8 mouse cellular contexts compared by ENCODE assay signal in genomic region chr8:70553740-70554139, GRCm38 (mm10). TPM values are rescaled to one million over a fixed set of nuclear protein-coding genes. Genes with fewer than 3 reads are reported as not detected.
DNase-seq lines count a peak whose midpoint lies in the region; ATAC-seq and TF ChIP-seq lines count a peak whose summit lies in the region.

No protein-coding gene starts in this region.

- 0 out of 2 replicates have a peak overlapping the region, but pooled peaks have one; percentile 16 for H3K27ac ChIP-seq in hindbrain, embryonic 15.5 days (replicated peaks)
- no peak overlapping the region for H3K27ac ChIP-seq in hindbrain, embryonic 11.5 days (ENCODE audit: low read depth, low read length)
- peak overlapping the region; percentile 66 for H3K27ac ChIP-seq in heart, embryonic 16.5 days (ENCODE audit: low read length)
- peak overlapping the region; percentile 22; the same call in 1 of the 2 replicates for H3K27ac ChIP-seq in lung, postnatal 0 days (ENCODE audit: low read length)
- H3K27ac ChIP-seq in limb, embryonic 10.5 days, result no peak overlapping the region

- no peak overlapping the region for H3K4me2 ChIP-seq in hindbrain, embryonic 15.5 days
- no peak overlapping the region for H3K4me2 ChIP-seq in hindbrain, embryonic 11.5 days (replicated peaks; ENCODE audit: low read depth, low read length)
- H3K4me2 ChIP-seq in heart, embryonic 16.5 days (ENCODE audit: low read depth, low read length), result no peak overlapping the region
- no peak overlapping the region for H3K4me2 ChIP-seq in lung, postnatal 0 days (replicated peaks; ENCODE audit: low read depth, low read length)

- H3K4me3 ChIP-seq in hindbrain, embryonic 15.5 days, result no peak overlapping the region
- H3K4me3 ChIP-seq in hindbrain, embryonic 11.5 days (ENCODE audit: low read depth, low read length), result no peak overlapping the region
- H3K4me3 ChIP-seq in heart, embryonic 16.5 days (ENCODE audit: low read length), result no peak overlapping the region
- no peak overlapping the region for H3K4me3 ChIP-seq in lung, postnatal 0 days (ENCODE audit: low read depth, low read length)
- no peak overlapping the region for H3K4me3 ChIP-seq in limb, embryonic 10.5 days

- no peaks in the 10 kb centered on the region for H3K9me3 ChIP-seq in hindbrain, embryonic 15.5 days
- H3K9me3 ChIP-seq in hindbrain, embryonic 11.5 days (ENCODE audit: control insufficient read depth, low read length), result no peaks in the 10 kb centered on the region
- H3K9me3 ChIP-seq in heart, embryonic 16.5 days (replicated peaks; ENCODE audit: control insufficient read depth, low read length), result no peaks in the 10 kb centered on the region
- no peaks in the 10 kb centered on the region for H3K9me3 ChIP-seq in lung, postnatal 0 days (ENCODE audit: low read length)
- no peaks in the 10 kb centered on the region for H3K9me3 ChIP-seq in limb, embryonic 10.5 days (replicated peaks)

- TF ChIP-seq EP300 in lung, postnatal 0 days (IDR thresholded peaks at IDR 0.05), result no peak

- DNase-seq in hindbrain, embryonic 11.5 days (ENCODE audit: low spot score), result no peak
- DNase-seq in MN1 (ENCODE audit: low spot score), result peak; percentile 82
- DNase-seq in cerebellum, adult 9-10 months, result peak; percentile 88
- peak; percentile 38 for DNase-seq in lung, postnatal 0 days (ENCODE audit: low spot score)
- no peak for DNase-seq in limb, embryonic 10.5 days (ENCODE audit: low spot score)

- H3K27me3 ChIP-seq in hindbrain, embryonic 15.5 days, result no peaks in the 10 kb centered on the region
- H3K27me3 ChIP-seq in hindbrain, embryonic 11.5 days (ENCODE audit: control insufficient read depth, insufficient read depth, low read length), result no peaks in the 10 kb centered on the region
- H3K27me3 ChIP-seq in heart, embryonic 16.5 days (ENCODE audit: control insufficient read depth, insufficient read depth, low read length), result no peaks in the 10 kb centered on the region
- H3K27me3 ChIP-seq in lung, postnatal 0 days (replicated peaks; ENCODE audit: insufficient read depth, low read length), result no peaks in the 10 kb centered on the region
- no peaks in the 10 kb centered on the region for H3K27me3 ChIP-seq in limb, embryonic 10.5 days (ENCODE audit: low read depth, poor library complexity, severe bottlenecking)

- H3K4me1 ChIP-seq in hindbrain, embryonic 15.5 days (replicated peaks), result peaks cover 26% of the 10 kb centered on the region
- no peaks in the 10 kb centered on the region for H3K4me1 ChIP-seq in hindbrain, embryonic 11.5 days (replicated peaks; ENCODE audit: control insufficient read depth, insufficient read depth, low read length)
- H3K4me1 ChIP-seq in heart, embryonic 16.5 days (ENCODE audit: control insufficient read depth, insufficient read depth, low read length), result peaks cover 59% of the 10 kb centered on the region
- H3K4me1 ChIP-seq in lung, postnatal 0 days (ENCODE audit: insufficient read depth, low read depth, low read length), result peaks cover 32% of the 10 kb centered on the region
- peaks cover 6% of the 10 kb centered on the region; the same call in 1 of the 2 replicates for H3K4me1 ChIP-seq in limb, embryonic 10.5 days

- no peak for TF ChIP-seq CTCF in lung, postnatal 0 days (IDR thresholded peaks at IDR 0.05)

- no peak overlapping the region for H3K9ac ChIP-seq in hindbrain, embryonic 15.5 days
- no peak overlapping the region for H3K9ac ChIP-seq in hindbrain, embryonic 11.5 days (ENCODE audit: low read depth, low read length)
- H3K9ac ChIP-seq in heart, embryonic 16.5 days (ENCODE audit: low read length), result no peak overlapping the region
- H3K9ac ChIP-seq in lung, postnatal 0 days (replicated peaks; ENCODE audit: low read depth), result no peak overlapping the region

- ATAC-seq in hindbrain, embryonic 15.5 days (ENCODE audit: low FRiP score, low read depth), result no peak
- no peak for ATAC-seq in hindbrain, embryonic 11.5 days (ENCODE audit: low FRiP score)
- 0 out of 2 replicates have a peak, but pooled peaks have one; percentile 25 for ATAC-seq in heart, embryonic 16.5 days (replicated peaks; ENCODE audit: extremely low read depth, insufficient read depth, low FRiP score)
- ATAC-seq in lung, postnatal 0 days, result peak; percentile 13; the same call in 1 of the 2 replicates
- ATAC-seq in erythroid progenitor cell, adult 5-6 weeks (replicated peaks; ENCODE audit: low FRiP score, poor library complexity, severe bottlenecking), result no peak

- H3K36me3 ChIP-seq in hindbrain, embryonic 15.5 days, result no peaks in the 10 kb centered on the region
- H3K36me3 ChIP-seq in hindbrain, embryonic 11.5 days (ENCODE audit: control insufficient read depth, insufficient read depth, low read length), result no peaks in the 10 kb centered on the region
- H3K36me3 ChIP-seq in heart, embryonic 16.5 days (ENCODE audit: control insufficient read depth, insufficient read depth), result no peaks in the 10 kb centered on the region
- H3K36me3 ChIP-seq in lung, postnatal 0 days (ENCODE audit: insufficient read depth, low read length), result no peaks in the 10 kb centered on the region
- 0 out of 2 replicates have a peak, but pooled peaks cover 3% of the 10 kb centered on the region for H3K36me3 ChIP-seq in limb, embryonic 10.5 days

RNA-seq across cellular contexts. Expression of gene Ell, which starts 14.5 kb away (rescaled TPM):
- 15.1 and 20.9 TPM in 2 replicates for polyA plus RNA-seq in hindbrain, embryonic 15.5 days (2015; fragmentation: Nextera tagmentation; extraction: Ambion mirVana)
- polyA plus RNA-seq in hindbrain, embryonic 11.5 days (2014; fragmentation: Nextera tagmentation; extraction: Ambion mirVana), result 15.4 and 16.5 TPM in 2 replicates
- 14.0 and 15.4 TPM in 2 replicates for polyA plus RNA-seq in heart, embryonic 16.5 days (2015; fragmentation: Nextera tagmentation; extraction: Ambion mirVana)
- 11.8 and 13.0 TPM in 2 replicates for polyA plus RNA-seq in lung, postnatal 0 days (2015; fragmentation: Nextera tagmentation; extraction: Ambion mirVana)
- polyA plus RNA-seq in limb, embryonic 10.5 days (2016; fragmentation: Nextera tagmentation; extraction: Ambion mirVana), result 20.9 and 26.1 TPM in 2 replicates
- 10.5 and 22.3 TPM in 2 replicates for total RNA-seq in erythroid progenitor cell, adult 5-6 weeks (2015; ENCODE audit: low replicate concordance)
- total RNA-seq in erythroid progenitor cell, adult 5-6 weeks (2017; ENCODE audit: low replicate concordance), result 2.8 and 15.5 TPM in 2 replicates

RNA-seq across cellular contexts. Expression of gene Kxd1, which starts 26.0 kb away (rescaled TPM):
- 48.5 and 49.0 TPM in 2 replicates for polyA plus RNA-seq in hindbrain, embryonic 15.5 days (2015; fragmentation: Nextera tagmentation; extraction: Ambion mirVana)
- polyA plus RNA-seq in hindbrain, embryonic 11.5 days (2014; fragmentation: Nextera tagmentation; extraction: Ambion mirVana), result 48.3 and 52.6 TPM in 2 replicates
- polyA plus RNA-seq in heart, embryonic 16.5 days (2015; fragmentation: Nextera tagmentation; extraction: Ambion mirVana), result 74.4 and 77.6 TPM in 2 replicates
- 56.1 and 62.4 TPM in 2 replicates for polyA plus RNA-seq in lung, postnatal 0 days (2015; fragmentation: Nextera tagmentation; extraction: Ambion mirVana)
- 45.4 and 46.6 TPM in 2 replicates for polyA plus RNA-seq in limb, embryonic 10.5 days (2016; fragmentation: Nextera tagmentation; extraction: Ambion mirVana)
- total RNA-seq in erythroid progenitor cell, adult 5-6 weeks (2015; ENCODE audit: low replicate concordance), result 27.8 and 34.4 TPM in 2 replicates
- total RNA-seq in erythroid progenitor cell, adult 5-6 weeks (2017; ENCODE audit: low replicate concordance), result 11.8 and 14.4 TPM in 2 replicates

RNA-seq across cellular contexts. Expression of gene Fkbp8, which starts 26.2 kb away (rescaled TPM):
- 393 and 420 TPM in 2 replicates for polyA plus RNA-seq in hindbrain, embryonic 15.5 days (2015; fragmentation: Nextera tagmentation; extraction: Ambion mirVana)
- polyA plus RNA-seq in hindbrain, embryonic 11.5 days (2014; fragmentation: Nextera tagmentation; extraction: Ambion mirVana), result 226 and 243 TPM in 2 replicates
- 273 and 275 TPM in 2 replicates for polyA plus RNA-seq in heart, embryonic 16.5 days (2015; fragmentation: Nextera tagmentation; extraction: Ambion mirVana)
- polyA plus RNA-seq in lung, postnatal 0 days (2015; fragmentation: Nextera tagmentation; extraction: Ambion mirVana), result 222 and 228 TPM in 2 replicates
- 297 and 310 TPM in 2 replicates for polyA plus RNA-seq in limb, embryonic 10.5 days (2016; fragmentation: Nextera tagmentation; extraction: Ambion mirVana)
- 28.9 and 45.8 TPM in 2 replicates for total RNA-seq in erythroid progenitor cell, adult 5-6 weeks (2015; ENCODE audit: low replicate concordance)
- 74.7 and 94.6 TPM in 2 replicates for total RNA-seq in erythroid progenitor cell, adult 5-6 weeks (2017; ENCODE audit: low replicate concordance)

RNA-seq across cellular contexts. Expression of gene Isyna1, which starts 40.4 kb away (rescaled TPM):
- 146 and 152 TPM in 2 replicates for polyA plus RNA-seq in hindbrain, embryonic 15.5 days (2015; fragmentation: Nextera tagmentation; extraction: Ambion mirVana)
- polyA plus RNA-seq in hindbrain, embryonic 11.5 days (2014; fragmentation: Nextera tagmentation; extraction: Ambion mirVana), result 57.9 and 65.1 TPM in 2 replicates
- 111 and 117 TPM in 2 replicates for polyA plus RNA-seq in heart, embryonic 16.5 days (2015; fragmentation: Nextera tagmentation; extraction: Ambion mirVana)
- polyA plus RNA-seq in lung, postnatal 0 days (2015; fragmentation: Nextera tagmentation; extraction: Ambion mirVana), result 49.1 and 57.8 TPM in 2 replicates
- 214 and 225 TPM in 2 replicates for polyA plus RNA-seq in limb, embryonic 10.5 days (2016; fragmentation: Nextera tagmentation; extraction: Ambion mirVana)
- total RNA-seq in erythroid progenitor cell, adult 5-6 weeks (2015; ENCODE audit: low replicate concordance), result 5.8 and 15.9 TPM in 2 replicates
- 2.5 and 8.0 TPM in 2 replicates for total RNA-seq in erythroid progenitor cell, adult 5-6 weeks (2017; ENCODE audit: low replicate concordance)

RNA-seq across cellular contexts. Expression of gene Uba52, which starts 43.1 kb away (rescaled TPM):
- 652 and 684 TPM in 2 replicates for polyA plus RNA-seq in hindbrain, embryonic 15.5 days (2015; fragmentation: Nextera tagmentation; extraction: Ambion mirVana)
- 814 and 839 TPM in 2 replicates for polyA plus RNA-seq in hindbrain, embryonic 11.5 days (2014; fragmentation: Nextera tagmentation; extraction: Ambion mirVana)
- 691 and 770 TPM in 2 replicates for polyA plus RNA-seq in heart, embryonic 16.5 days (2015; fragmentation: Nextera tagmentation; extraction: Ambion mirVana)
- polyA plus RNA-seq in lung, postnatal 0 days (2015; fragmentation: Nextera tagmentation; extraction: Ambion mirVana), result 723 and 836 TPM in 2 replicates
- 877 and 996 TPM in 2 replicates for polyA plus RNA-seq in limb, embryonic 10.5 days (2016; fragmentation: Nextera tagmentation; extraction: Ambion mirVana)
- 1,194 and 1,251 TPM in 2 replicates for total RNA-seq in erythroid progenitor cell, adult 5-6 weeks (2015; ENCODE audit: low replicate concordance)
- 418 and 1,480 TPM in 2 replicates for total RNA-seq in erythroid progenitor cell, adult 5-6 weeks (2017; ENCODE audit: low replicate concordance)

Comparison
In these comparisons a context has a peak if more than half of its experiments do, and no peak if none do; other contexts are left out.
1. H3K27ac ChIP-seq: peak in hindbrain, embryonic 15.5 days (single experiment), heart, embryonic 16.5 days (single experiment) and lung, postnatal 0 days (single experiment); none in hindbrain, embryonic 11.5 days (single experiment) and limb, embryonic 10.5 days (single experiment).
2. ATAC-seq: peak in heart, embryonic 16.5 days (single experiment) and lung, postnatal 0 days (single experiment); none in hindbrain, embryonic 15.5 days (single experiment), hindbrain, embryonic 11.5 days (single experiment) and erythroid progenitor cell, adult 5-6 weeks (single experiment).
3. DNase-seq: peak in MN1 (single experiment), cerebellum, adult 9-10 months (single experiment) and lung, postnatal 0 days (single experiment); none in hindbrain, embryonic 11.5 days (single experiment) and limb, embryonic 10.5 days (single experiment).